Mouse (Mus musculus): ENCODE measurements at regions not wholly inside any gene's neighbourhood (a gene's known extent, or its start where the extent isn't known, plus 50 kb on each side); places are given as distances from the start of the nearest gene placed in this dataset.

- no peak overlapping the region for H3K4me2 ChIP-seq
- H3K9me3 ChIP-seq, result no peaks in the 10 kb centered on the region
- H3K36me3 ChIP-seq, result no peaks in the 10 kb centered on the region
- WGBS, result 83% methylated on average over 2 of the region's 2 CpGs
- H3K27me3 ChIP-seq (replicated peaks), result no peaks in the 10 kb centered on the region
- no peaks in the 10 kb centered on the region for H3K4me1 ChIP-seq
- no peak overlapping the region for H3K27ac ChIP-seq
- ATAC-seq (ENCODE audit: insufficient read depth, low FRiP score, low read depth), result no peak
- H3K4me3 ChIP-seq (replicated peaks), result no peak overlapping the region
- no peak overlapping the region for H3K9ac ChIP-seq
Observed at GRCm38 (mm10) chr5:49642439-49642838, 117.7 kb upstream of the Kcnip4 start.

GRCm38 (mm10) chr5:49641206-49641830, 116.6 kb upstream of the Kcnip4 start:
- H3K4me1 ChIP-seq, result no peaks in the 10 kb centered on the region
- H3K4me2 ChIP-seq, result no peak overlapping the region
- ATAC-seq (ENCODE audit: insufficient read depth, low FRiP score, low read depth), result no peak
- no peaks in the 10 kb centered on the region for H3K36me3 ChIP-seq
- H3K27ac ChIP-seq, result no peak overlapping the region
- no peak overlapping the region for H3K4me3 ChIP-seq (replicated peaks)
- no peaks in the 10 kb centered on the region for H3K9me3 ChIP-seq
- no peaks in the 10 kb centered on the region for H3K27me3 ChIP-seq (replicated peaks)
- no peak overlapping the region for H3K9ac ChIP-seq
- 85% methylated on average over 12 of the region's 12 CpGs for WGBS

- 92% methylated on average over 4 of the region's 4 CpGs for WGBS
- ATAC-seq (ENCODE audit: insufficient read depth, low FRiP score, low read depth), result no peak
- H3K4me1 ChIP-seq, result no peaks in the 10 kb centered on the region
- no peak overlapping the region for H3K4me3 ChIP-seq (replicated peaks)
- H3K9ac ChIP-seq, result no peak overlapping the region
- no peaks in the 10 kb centered on the region for H3K9me3 ChIP-seq
- H3K36me3 ChIP-seq, result no peaks in the 10 kb centered on the region
- no peak overlapping the region for H3K27ac ChIP-seq
- no peak overlapping the region for H3K4me2 ChIP-seq
- no peaks in the 10 kb centered on the region for H3K27me3 ChIP-seq (replicated peaks)
Observed at GRCm38 (mm10) chr5:49639637-49640036, 114.9 kb upstream of the Kcnip4 start.

GRCm38 (mm10) chr5:49620152-49620551, 95.4 kb upstream of the Kcnip4 start:
- Histone ChIP-seq H3K27me3 (replicated peaks) (no peaks in the 10 kb centered on the region), H3K4me1 (no peaks in the 10 kb centered on the region), H3K27ac (no peak overlapping the region), H3K36me3 (no peaks in the 10 kb centered on the region), H3K9ac (no peak overlapping the region), H3K4me3 (replicated peaks) (no peak overlapping the region), H3K4me2 (no peak overlapping the region), H3K9me3 (no peaks in the 10 kb centered on the region)
- no peak for ATAC-seq (ENCODE audit: insufficient read depth, low FRiP score, low read depth)
- WGBS, result 94% methylated on average over 1 of the region's 1 CpGs

GRCm38 (mm10) chr5:49606761-49607160, 82.1 kb upstream of the Kcnip4 start:
- no peak overlapping the region for H3K9ac ChIP-seq
- 37% methylated on average over 1 of the region's 1 CpGs for WGBS
- no peak overlapping the region for H3K27ac ChIP-seq
- no peaks in the 10 kb centered on the region for H3K36me3 ChIP-seq
- H3K9me3 ChIP-seq, result no peaks in the 10 kb centered on the region
- no peak overlapping the region for H3K4me3 ChIP-seq (replicated peaks)
- H3K4me2 ChIP-seq, result no peak overlapping the region
- H3K4me1 ChIP-seq, result no peaks in the 10 kb centered on the region
- no peaks in the 10 kb centered on the region for H3K27me3 ChIP-seq (replicated peaks)
- ATAC-seq (ENCODE audit: insufficient read depth, low FRiP score, low read depth), result no peak

GRCm38 (mm10) chr5:49580777-49581176, 56.1 kb upstream of the Kcnip4 start:
- 62% methylated on average over 3 of the region's 3 CpGs for WGBS

GRCm38 (mm10) chr5:49575901-49576300, 51.2 kb upstream of the Kcnip4 start:
- Histone ChIP-seq H3K27me3 (replicated peaks) (no peaks in the 10 kb centered on the region), H3K36me3 (no peaks in the 10 kb centered on the region), H3K4me3 (replicated peaks) (no peak overlapping the region), H3K27ac (no peak overlapping the region), H3K4me1 (no peaks in the 10 kb centered on the region), H3K9ac (no peak overlapping the region), H3K4me2 (no peak overlapping the region), H3K9me3 (no peaks in the 10 kb centered on the region)
- 60% methylated on average over 2 of the region's 2 CpGs for WGBS
- ATAC-seq (ENCODE audit: insufficient read depth, low FRiP score, low read depth), result no peak

More at GRCm38 (mm10) chr5:49580777-49581176, 56.1 kb upstream of the Kcnip4 start:
- Histone ChIP-seq H3K4me2 (no peak overlapping the region), H3K4me1 (no peaks in the 10 kb centered on the region), H3K9me3 (no peaks in the 10 kb centered on the region), H3K27ac (no peak overlapping the region), H3K4me3 (replicated peaks) (no peak overlapping the region), H3K36me3 (no peaks in the 10 kb centered on the region), H3K9ac (no peak overlapping the region), H3K27me3 (replicated peaks) (no peaks in the 10 kb centered on the region)
- ATAC-seq (ENCODE audit: insufficient read depth, low FRiP score, low read depth), result no peak
